Mouse (Mus musculus): ENCODE results near the gene Prkch.
"Not testable (repeated sequence)": the region's sequence is repeated elsewhere in the genome, so short reads cannot be mapped to it uniquely, and the experiment has no call there.

The Prkch gene

GRCm38 (mm10) chr12:73584610-73585240 is at the start of gene Prkch:
Gene Prkch, plus strand, starts transcription at chr12:73584796.
- peak; percentile 84 for DNase-seq

GRCm38 (mm10) chr12:73537499-73538138 is 47.0 kb upstream of the Prkch start:
- peak; percentile 65 for DNase-seq

DNA sequence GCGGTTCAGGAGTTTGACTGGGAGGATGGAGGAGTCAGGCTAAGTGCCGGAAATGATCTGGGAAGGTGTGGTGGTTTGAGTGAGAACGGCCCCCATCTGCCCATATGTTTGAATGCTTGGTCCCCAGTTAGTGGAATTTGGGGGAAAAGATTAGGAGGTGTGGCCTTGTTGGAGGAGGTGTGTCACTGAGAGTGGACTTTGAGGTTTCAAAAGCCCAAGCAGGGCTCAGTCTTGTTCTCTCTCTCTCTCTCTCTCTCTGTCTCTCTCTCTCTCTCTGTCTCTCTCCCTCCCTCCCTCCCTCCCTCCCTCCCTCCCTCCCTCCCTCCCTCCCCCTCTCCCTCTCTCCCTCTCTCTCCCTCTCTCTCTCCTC is 46.5 kb upstream of the Prkch start:
- not testable (repeated sequence) for DNase-seq

GRCm38 (mm10) chr12:73539151-73539550 is 45.4 kb upstream of the Prkch start:
- no peak for DNase-seq

- DNase-seq: no peak
These were observed 44.2 kb upstream of the Prkch start for GRCm38 (mm10) chr12:73540402-73540801.

DNA sequence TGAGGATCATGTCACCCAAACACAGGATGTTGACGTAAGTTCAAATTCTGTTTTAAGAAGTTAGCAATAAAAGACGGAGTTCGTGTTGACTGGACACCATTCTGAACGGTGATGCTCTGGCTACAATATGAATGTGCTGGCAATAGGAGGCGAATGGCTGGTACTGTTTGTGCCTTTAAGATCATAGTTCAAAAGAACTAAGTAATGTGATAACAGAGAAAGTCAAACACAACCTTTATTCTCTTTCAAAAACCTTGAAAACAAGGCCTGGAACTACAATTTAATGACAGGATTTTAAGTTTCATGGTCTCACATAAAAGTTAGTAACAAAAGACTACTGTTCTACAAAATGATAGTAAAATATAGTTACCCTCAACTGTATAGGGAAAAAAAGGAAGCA is 41.4 kb upstream of the Prkch start:
- DNase-seq: no peak

DNA sequence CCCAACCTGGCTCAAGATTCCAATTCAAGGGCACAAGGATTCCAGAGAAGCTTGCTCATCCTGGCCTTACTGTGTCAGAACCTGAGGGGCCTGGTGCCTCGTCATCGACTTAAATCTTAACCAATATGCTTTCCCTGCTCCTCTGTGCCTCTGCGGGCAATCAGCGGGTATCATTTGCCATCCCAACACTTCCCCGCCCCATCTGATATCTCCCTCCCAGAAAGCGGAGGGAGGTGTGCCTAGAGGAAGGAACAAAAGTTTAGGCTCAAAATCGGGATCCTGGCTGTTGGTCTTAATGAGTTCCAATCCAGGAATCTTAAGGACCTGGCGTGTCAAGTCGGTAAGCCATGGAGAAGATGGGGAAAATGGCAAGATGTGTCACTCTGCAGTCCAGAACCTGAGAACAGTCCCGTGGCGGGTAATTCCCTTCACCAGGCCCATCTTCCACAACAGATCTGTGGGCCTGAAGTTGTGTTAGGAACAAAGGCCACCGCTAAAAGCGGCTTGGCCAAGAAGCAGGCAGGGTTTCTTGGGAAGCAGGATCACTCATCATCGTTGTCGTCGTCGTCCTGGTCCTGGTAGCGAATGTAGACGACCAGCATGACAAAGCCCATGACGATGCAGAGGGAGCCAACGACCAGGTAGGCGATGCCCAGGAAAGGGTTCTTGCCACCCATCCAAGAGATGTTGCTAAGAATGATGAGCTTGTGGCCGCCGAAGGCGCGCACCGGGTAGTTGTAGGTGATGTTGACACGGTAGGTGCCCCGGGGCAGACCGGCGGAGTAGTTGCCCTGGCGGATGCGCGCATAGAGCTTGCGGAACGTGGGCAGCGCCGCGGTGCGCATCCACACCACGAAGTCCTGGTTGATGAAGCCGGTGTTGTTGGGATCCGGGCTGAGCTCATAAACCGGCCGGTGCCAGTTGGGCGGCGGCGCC is 39.6 kb upstream of the Prkch start:
- no peak for DNase-seq

DNA sequence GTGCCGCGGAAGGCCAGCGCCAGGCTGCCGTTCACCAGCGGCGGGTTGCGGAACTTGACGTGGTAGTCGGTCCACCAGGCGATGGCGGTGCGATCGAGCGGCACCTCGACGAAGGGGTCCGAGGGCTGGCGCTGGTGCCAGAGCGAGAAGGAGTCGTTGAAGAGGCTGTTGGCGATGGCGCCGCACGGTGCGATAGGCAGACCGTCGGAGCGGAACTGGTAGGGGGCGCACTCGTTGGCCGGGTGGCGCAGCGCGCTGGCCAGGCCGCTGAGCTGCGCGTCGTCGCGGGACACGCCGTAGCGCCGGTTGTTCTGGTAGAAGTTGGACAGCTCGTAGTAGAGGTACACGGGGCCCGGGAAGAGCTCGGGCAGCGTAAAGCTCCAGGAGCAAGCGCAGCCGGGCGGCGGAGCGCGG is 38.9 kb upstream of the Prkch start:
- peak; percentile 30 for DNase-seq

GRCm38 (mm10) chr12:73546086-73546711 is 38.4 kb upstream of the Prkch start, which contains the start of gene Tmem30b:
Gene Tmem30b, minus strand, starts transcription at chr12:73546392.
- DNase-seq: peak; percentile 67

DNA sequence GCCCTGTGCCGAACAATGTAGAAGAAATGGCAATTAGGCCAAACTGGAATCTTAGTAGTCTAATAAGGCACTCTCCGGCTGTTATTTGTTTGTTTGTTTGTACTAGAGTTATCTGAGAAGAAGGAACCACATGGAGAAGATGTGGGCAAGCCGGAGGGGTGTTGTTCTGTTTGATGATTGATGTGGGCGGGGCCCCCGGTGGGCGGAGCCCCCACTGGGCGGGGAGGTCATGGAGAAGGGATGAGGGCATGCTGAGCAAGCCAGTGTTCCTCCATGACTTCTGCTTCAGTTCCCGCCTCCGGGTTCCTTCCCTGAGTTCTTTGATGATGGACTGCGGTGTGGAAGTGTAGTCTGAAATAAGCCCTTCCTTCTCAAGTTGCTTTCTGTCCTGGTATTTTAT is 37.0 kb upstream of the Prkch start:
- DNase-seq: no peak

DNA sequence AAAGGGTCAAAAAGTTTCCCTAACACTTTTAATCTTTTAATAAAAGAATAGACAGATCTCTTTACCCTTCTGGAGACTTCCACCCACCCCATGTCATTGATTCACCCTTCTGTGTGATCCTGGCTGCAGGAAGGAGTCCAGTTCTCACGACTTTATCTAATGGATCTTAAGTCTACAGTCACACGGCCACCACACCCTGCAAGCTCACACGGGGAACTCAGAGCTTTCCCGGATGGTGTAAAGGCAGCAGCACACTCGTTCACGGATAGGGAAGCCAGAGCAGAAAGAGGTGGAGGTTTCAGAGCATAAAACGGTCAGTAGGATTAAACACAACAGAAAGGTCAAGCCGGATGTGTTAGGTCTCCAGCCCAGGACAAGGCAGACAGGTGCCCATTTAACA is 36.3 kb upstream of the Prkch start:
- DNase-seq: no peak

DNA sequence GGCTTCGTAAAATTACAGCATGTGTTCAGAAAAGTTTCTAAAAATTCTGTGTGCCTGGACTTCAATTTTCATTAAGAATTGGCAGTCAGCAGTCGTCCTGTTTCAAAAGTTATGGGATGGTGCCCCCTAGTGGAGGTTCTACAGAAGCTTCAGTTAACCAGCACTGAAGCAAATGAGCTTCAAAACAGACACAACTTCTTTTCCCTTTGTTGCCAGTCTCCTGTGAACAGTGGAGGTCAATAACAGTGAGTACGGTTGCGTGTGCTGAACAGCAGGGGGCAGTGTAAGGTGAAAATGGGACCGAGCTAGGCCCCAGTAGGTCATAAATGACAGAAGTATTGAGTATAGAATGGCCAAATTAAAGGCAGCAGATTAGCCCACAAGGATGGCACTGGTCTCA is 30.4 kb upstream of the Prkch start:
- DNase-seq: peak; percentile 75

DNA sequence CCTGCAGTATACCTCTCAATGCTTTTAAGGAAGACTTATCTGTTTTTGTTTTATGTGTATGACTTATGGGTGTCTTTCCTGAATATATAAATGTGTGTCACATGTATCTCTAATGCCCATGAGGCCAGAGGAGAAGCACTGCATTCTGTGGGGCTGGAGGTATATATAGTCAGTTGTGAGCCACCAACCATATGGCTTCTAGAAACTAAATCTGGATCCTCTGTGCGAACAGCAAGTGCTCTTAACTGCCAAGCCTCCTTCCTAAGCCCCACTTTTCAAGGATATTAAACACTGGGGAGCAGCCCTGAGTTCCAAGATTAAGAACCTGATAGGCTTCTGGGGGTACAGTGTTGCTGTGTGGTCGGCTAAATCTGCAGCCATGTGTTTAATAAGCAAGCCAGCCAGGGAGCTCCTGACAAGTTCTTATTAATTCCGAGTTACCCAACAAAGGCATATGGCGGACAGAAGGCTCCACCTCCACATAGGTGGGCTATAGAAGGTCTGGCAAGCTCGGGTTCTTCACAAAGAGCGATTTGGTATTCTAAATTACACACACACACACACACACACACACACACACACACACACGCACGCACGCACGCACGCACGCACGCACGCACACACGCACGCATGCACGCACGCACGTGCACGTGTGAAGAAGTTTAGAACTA is 25.9 kb upstream of the Prkch start:
- DNase-seq: no peak

DNA sequence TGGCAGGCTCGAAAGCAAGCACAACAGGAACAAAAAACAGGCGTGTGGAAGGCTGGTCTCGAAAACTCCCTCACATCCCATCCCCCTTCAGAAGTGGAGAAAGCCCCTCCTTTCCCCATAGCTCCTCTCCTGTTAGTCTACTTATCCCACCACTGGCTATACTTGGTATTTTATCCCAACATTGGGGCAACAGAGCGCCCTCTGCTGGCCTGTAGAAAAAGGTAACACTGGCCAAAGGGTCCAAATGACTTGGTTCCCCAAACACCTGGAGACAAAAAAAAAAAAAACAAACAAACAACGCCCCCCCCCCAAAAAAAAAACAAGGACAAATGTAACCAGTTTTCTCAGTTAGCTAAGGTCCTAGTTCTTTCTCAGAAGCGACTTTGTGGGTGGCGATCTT is 24.5 kb upstream of the Prkch start:
- no peak for DNase-seq

DNA sequence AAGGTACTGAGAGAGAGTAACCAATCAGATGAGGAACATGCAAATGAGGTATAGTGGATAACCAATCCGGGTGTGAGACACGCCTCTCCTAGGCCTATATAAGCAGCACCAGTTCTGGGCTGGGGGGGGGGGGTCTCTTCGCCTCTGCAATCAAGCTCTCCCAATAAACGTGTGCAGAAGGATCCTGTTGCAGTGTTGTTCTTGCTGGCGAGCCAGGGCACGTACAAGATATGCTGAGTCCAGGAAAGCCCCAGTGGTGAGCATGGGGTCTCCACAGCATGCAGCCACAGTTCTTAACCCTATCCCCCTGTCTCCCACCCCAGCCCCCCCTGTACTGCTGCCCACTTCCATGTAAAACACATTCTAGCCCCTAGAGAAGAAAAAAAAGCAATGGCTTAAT is 21.5 kb upstream of the Prkch start:
- DNase-seq: not testable (repeated sequence)

DNA sequence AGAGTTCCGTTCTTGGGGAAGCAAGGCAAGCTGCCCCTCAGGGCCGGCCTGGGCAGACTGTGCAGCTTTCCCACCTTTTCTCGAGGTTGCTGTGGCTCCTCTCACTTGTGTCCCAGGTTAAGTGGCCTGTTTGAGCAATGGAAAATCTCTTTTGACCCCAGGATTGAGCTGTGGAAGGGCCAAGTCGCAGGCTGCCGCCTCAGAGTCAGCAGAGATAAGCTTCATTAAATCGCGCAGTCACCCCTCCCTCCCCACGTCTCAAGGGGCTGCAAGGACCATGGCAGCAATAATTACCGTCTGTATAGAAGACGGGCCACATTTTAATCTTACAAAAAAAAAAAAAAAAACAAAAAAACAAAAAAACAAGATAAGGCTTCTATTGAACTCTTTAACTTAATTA is 20.4 kb upstream of the Prkch start:
- DNase-seq: no peak

GRCm38 (mm10) chr12:73564795-73565619 is 19.6 kb upstream of the Prkch start:
- peak; percentile 69 for DNase-seq

GRCm38 (mm10) chr12:73565620-73565969 is 19.0 kb upstream of the Prkch start:
- DNase-seq: no peak

- DNase-seq: peak; percentile 29
These were observed 10.0 kb upstream of the Prkch start for GRCm38 (mm10) chr12:73574632-73575031.

GRCm38 (mm10) chr12:73578141-73578540 is 6.5 kb upstream of the Prkch start:
- no peak for DNase-seq

- no peak for DNase-seq
These were observed 3.8 kb upstream of the Prkch start for GRCm38 (mm10) chr12:73580811-73581210.

- peak; percentile 41 for DNase-seq
These were observed 1.3 kb upstream of the Prkch start for GRCm38 (mm10) chr12:73583318-73583717.

Measured in kidney, adult 9 months (tissue).